Mouse (Mus musculus) megakaryocyte-erythroid progenitor cell, adult 5-6 weeks (primary cell): ENCODE measurements around the gene Nrxn3. TPM values are rescaled to one million over a fixed set of nuclear protein-coding genes. Genes with fewer than 3 reads are reported as not detected.

Experiments
- ATAC-seq: replicated peaks from 2 replicates; pipeline ENCODE4 v1.8.0; 2016; ENCODE audit warnings: mild to moderate bottlenecking, inconsistent platforms; ENCODE audit not compliant: severe bottlenecking, poor library complexity, low FRiP score, low TSS enrichment
- total RNA-seq, 2 experiments: library from RNA; stranded (forward) in 1 of 2; stranded (reverse) in 1 of 2; fragments of 200-1000, 215-1000 nt in 1 of 2; fragments of >200 nt in 1 of 2; fragmentation: Nextera tagmentation in 1 of 2; gene quantifications; 2 replicates each; pipeline ENCODE4 v1.2.3; 2014 to 2017

The Nrxn3 gene
- total RNA-seq, 2 experiments from 2014 or later: not detected

DNA sequence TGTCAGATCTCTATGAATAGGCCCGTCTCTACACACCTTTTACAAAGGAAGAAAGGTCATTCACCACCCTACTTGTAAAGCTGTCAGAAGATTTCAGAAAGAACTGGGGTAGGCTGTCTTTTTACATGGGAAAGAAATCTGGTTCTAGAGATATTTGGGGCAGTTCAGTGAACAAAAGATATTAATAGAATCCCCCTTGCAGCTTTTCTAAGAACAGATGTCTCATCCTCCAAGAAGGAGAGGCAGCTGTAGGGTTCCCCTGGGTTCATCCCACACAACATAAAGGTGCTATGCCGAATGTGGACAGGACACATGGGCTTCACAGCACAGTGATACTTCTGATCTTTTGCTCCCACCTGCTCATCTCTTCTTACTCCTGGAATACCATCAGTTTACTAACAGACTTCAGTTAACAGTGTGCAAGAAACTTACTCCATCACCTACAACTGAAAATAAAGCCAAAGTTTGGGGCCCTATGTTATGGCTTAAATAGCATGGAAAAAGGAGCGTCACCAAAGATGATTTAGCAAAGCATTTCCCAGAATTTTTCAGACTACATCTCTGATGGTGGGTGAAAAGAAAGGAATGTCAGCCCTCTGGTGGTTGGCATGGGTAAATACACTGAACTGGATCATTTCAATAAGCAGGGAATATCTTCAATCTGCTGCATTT lies 672.6 kb downstream of the Nrxn3 start:
- ATAC-seq: no peak

- ATAC-seq: no peak
Measured at GRCm38 (mm10) chr12:89436519-89436918, 713.8 kb downstream of the Nrxn3 start.

- ATAC-seq: no peak
Measured at GRCm38 (mm10) chr12:89442323-89443038, 719.8 kb downstream of the Nrxn3 start.

DNA sequence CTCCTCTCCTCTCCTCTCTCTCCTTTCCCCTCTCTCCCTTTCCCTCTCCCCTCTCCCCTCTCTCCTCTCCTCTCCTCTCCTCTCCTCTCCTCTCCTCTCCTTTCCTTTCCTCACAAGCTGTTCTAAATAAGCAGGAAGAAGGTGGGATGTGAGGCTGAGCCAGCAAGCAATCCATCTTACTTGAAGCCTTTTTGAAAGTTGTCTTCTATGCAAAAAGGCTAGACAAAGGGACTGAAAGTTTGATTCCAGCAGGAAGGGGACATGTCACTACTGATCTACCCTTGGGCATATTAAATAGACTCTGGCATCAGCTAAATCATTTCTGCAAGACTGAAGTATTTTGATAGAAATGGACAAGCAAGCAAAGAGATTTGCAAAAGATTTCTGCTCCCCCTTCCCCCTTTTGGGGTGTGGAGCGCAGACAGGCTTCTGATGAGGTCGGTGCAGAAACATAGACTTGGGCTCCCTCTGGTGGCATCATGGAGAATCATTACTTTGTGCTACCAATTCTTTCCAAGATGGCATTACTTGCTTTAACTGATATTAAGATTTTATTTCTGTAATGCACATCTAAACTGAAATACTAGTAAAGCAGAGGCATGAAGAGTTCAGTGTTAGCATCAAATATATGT lies 728.1 kb downstream of the Nrxn3 start:
- ATAC-seq: peak; percentile 87

- ATAC-seq: no peak
Measured at GRCm38 (mm10) chr12:89470226-89470625, 747.5 kb downstream of the Nrxn3 start.

DNA sequence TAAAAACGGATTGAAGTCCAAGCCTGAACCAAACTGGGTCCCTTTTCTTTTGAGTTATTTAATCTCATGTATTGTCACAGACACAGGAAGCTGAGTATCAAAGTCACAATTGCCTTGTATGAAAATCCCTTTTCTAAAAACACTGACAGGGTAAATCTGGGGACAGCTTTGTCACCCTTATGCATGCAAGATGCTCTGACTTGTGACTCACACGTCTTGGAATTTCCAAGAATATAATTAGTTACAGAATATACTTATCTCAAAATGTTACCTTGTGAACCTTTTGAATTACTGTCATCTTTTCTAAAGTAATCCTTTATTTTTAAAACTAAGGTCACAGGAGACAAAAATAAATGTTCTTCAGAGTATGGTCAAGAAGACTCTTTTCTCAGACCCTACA lies 748.6 kb downstream of the Nrxn3 start:
- ATAC-seq: no peak

GRCm38 (mm10) chr12:89471874-89472273 lies 749.2 kb downstream of the Nrxn3 start:
- ATAC-seq: no peak

DNA sequence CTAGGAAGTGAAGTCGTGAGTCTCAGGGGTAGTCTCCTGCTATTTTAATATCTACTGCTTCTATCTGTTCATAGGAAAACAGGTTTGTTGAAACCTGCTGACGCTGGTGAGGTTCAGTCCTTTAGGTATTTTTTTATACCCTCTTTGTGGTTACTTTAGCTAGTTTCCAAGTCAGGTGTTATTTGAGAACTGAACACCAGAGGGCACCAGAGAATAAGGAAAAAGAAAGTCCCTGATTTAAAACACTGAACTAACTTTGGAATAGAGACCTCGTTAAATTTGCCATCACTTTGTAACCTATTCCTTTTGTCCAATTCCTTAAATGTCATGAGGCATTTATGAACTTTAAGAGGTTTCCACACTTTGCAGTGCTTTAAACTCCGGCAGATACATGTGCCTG lies 756.4 kb downstream of the Nrxn3 start:
- ATAC-seq: peak; percentile 57; the same call in 1 of the 2 replicates

DNA sequence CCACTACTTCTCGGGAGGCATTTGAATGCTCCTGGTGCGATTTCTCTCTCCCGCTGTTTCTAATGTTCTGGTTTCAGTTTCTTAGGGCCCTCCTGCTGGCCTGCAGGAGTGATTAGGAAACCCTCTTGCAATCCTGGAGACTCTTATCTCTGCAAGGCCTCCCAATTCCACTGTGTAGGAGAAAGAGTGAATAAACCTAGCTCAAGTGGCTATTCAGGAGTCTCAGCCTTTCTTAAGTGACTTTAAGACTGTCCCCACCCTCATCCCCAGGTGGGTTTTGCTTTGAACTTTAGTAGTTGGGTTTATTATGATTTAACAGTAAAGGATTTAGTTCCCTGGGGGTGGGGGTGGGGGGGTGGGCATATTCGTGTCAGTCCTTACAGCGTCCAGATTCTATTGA lies 759.5 kb downstream of the Nrxn3 start:
- ATAC-seq: no peak

DNA sequence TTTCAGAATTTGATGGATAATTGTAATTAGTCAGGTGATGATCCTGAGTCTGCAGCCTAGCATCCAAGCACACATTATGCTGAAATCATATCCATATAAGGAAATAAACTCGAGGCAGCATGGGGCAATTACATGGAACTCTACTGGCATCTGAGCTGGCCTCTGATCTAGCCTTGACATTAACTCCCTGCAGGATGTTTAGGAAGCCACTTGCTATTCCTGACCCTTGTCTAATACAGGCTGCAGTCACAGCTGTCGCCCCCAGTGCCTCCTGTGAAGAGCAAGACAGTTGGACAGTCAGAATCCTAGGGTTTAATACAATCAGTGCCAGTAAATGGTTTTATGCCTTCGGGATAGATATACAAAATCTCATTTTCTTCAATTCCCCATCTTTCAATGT lies 781.4 kb downstream of the Nrxn3 start:
- no peak for ATAC-seq

DNA sequence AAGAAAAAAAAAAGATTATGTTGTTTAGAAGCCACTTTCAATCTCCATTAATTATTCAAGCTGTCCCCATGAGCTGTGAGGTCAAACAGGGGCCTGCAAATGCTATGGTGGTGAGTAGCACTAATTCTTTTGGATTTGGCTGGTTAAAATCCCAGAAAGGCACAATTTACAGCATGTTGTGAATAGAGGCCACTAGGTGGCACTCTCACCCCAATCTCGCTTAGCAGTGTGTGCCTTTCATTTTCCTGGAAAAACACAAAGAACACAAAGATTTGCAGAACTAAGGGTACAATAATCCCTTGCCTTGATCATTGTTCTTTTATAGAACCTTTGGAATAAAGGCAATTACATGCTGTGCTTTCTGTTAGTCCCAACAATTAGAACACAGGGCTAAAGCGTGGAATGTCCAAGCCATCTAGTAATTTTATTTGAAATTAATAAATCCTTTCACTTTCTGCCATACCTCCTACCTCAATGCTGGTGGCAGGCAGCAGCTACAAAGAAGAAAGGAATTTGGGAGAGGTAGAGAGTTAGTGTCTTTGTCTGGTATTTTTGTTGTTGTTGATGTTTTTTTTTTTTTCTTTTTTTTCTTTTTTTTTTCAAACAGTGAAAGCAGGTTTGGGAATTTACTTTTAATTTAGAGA lies 782.6 kb downstream of the Nrxn3 start:
- ATAC-seq: peak; percentile 65; the same call in 1 of the 2 replicates

GRCm38 (mm10) chr12:89508970-89509369 lies 786.3 kb downstream of the Nrxn3 start:
- no peak for ATAC-seq

DNA sequence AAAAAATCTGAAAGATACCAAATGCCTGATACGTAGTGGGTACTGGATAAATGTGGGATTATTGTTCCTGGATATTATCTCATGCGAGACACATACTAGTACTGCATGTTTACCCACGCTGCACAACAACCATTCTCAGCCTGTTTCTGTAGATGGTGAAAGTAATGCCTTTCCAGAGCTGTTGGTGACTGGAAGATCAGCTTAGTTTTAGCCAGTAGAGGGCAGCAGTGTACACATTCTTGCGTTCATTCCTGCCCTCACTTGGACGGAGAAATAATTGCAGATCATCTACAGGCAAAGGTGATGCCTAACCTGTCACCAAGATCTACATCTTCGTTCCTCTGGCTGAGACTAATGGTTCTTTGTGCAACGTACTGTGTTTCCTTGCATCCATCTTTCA lies 791.1 kb downstream of the Nrxn3 start:
- peak; percentile 84 for ATAC-seq

DNA sequence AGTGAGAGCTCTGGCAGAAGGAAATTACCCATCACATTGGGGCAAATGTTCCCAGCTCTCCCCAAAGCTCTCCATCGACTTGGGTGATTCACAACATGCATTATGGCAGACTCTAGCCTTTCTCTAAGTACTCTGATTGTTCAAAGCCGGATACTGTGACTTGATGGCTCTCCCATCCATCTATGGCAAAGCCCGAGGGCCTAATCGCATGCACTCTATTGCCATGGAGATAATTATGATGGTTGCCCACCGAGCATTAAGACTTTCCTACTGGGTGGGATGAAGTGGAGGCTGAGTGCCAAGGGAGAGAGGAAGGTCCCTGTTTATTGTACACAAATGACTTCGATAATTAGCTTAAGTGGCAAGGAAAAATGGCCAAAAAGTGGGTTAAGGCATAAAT lies 793.4 kb downstream of the Nrxn3 start:
- no peak for ATAC-seq

DNA sequence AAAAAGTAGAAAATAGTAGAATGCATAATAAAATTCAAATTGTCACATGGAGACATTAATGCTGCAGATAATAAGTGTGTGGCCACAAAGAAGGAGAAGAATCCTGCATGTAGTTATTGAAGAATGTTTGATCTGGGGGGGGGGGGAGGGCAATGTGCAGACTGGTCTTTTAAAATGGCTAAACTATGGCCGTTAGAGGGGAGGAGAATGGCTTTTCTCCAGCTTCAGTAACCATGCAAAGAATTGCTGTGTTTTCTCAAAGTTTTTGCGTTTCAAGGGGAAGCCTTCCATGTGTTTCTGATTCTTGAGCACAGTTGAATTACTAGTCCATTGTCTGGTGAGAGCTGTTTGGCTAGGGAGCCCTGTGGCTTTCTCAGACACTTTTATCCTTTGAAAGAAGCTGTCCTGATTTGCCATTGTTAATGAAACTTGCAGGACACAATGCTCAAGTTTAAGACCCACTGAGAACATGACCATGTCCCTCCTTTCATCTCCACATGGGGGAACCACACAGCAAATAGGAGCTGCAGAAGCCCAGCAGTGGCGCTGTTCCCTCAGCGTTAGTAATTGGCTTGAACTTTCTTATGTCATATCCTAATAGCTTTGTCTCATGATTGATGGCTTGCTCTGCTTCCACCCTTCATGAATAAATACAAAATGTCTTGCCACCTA lies 808.1 kb downstream of the Nrxn3 start:
- no peak for ATAC-seq

DNA sequence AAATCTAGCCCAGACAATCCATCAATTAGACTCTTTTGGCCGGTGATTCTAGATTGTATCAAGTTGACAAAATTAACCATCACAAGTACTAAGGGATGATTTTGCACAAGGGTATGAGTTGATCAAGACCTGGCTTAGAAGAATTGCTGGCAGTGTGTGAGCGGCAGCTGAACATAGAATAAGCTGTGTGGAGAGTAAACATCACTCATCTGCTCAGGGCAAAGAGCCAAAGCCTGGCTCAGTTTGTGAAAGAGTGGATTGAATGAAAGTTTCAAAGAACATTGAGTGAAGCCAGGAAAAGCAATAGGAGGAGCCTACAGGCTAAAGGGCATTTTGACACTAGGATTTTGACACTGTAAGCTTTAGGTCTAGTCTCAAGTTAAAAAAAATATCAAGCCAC lies 828.6 kb downstream of the Nrxn3 start:
- no peak for ATAC-seq

DNA sequence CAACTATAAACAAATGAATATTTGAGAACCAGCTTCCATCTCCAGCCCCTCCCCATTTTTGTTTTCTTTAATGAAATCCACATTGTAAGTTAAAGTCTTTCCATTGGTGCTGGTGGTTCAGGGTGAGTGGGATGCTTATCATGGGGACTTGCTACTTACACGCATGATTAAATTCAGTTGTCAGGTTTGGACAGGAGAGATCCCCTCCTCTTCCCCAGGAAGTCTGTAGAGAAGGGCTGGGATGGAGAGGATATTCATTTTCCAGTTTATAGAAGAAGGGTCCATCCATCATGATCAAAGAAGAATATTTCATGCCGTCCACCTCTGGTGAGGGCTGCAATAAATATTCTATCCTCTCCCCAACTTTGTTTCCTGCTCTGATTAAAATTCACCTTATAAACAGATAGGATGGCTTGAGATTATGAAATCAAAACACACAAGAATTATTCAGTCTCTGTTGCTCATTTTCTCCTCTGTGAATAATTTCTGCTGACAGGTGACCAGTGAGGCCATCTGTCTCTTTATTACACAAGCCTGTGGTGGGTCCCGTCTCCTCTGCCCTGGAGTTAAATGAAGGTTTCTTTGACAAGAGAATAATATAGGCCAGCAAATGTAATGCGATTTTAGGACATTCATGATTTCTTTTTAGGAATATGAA lies 830.7 kb downstream of the Nrxn3 start:
- ATAC-seq: no peak

GRCm38 (mm10) chr12:89554171-89554570 lies 831.5 kb downstream of the Nrxn3 start:
- no peak for ATAC-seq

- ATAC-seq: no peak
Measured at GRCm38 (mm10) chr12:89554740-89555430, 832.2 kb downstream of the Nrxn3 start.
